Mouse (Mus musculus): ENCODE measurements at regions not wholly inside any gene's neighbourhood (a gene's known extent, or its start where the extent isn't known, plus 50 kb on each side); places are given as distances from the start of the nearest gene placed in this dataset.

GRCm38 (mm10) chr14:100792094-100792493, 408.0 kb downstream of the Prr30 start:
- H3K36me3 ChIP-seq: no peaks in the 10 kb centered on the region
- no peaks in the 10 kb centered on the region for H3K9me3 ChIP-seq (replicated peaks)
- no peak overlapping the region for H3K4me2 ChIP-seq
- 76% methylated on average over 4 of the region's 4 CpGs for WGBS
- no peaks in the 10 kb centered on the region for H3K27me3 ChIP-seq
- H3K4me3 ChIP-seq (replicated peaks): no peak overlapping the region
- no peak for ATAC-seq (replicated peaks; ENCODE audit: low FRiP score)
- H3K9ac ChIP-seq: no peak overlapping the region
- no peaks in the 10 kb centered on the region for H3K4me1 ChIP-seq
- H3K27ac ChIP-seq: no peak overlapping the region

- 73% methylated on average over 3 of the region's 3 CpGs for WGBS
- H3K36me3 ChIP-seq: no peaks in the 10 kb centered on the region
- H3K9me3 ChIP-seq (replicated peaks): no peaks in the 10 kb centered on the region
- H3K4me3 ChIP-seq (replicated peaks): no peak overlapping the region
- H3K27me3 ChIP-seq: no peaks in the 10 kb centered on the region
- H3K27ac ChIP-seq: no peak overlapping the region
- H3K4me1 ChIP-seq: no peaks in the 10 kb centered on the region
- no peak overlapping the region for H3K9ac ChIP-seq
- H3K4me2 ChIP-seq: no peak overlapping the region
- no peak for ATAC-seq (replicated peaks; ENCODE audit: low FRiP score)
Measured at GRCm38 (mm10) chr14:100781882-100782281, 418.2 kb downstream of the Prr30 start.

GRCm38 (mm10) chr14:100753951-100754350, 446.2 kb downstream of the Prr30 start:
- no peak for ATAC-seq (replicated peaks; ENCODE audit: low FRiP score)
- no peak overlapping the region for H3K4me2 ChIP-seq
- H3K4me1 ChIP-seq: peaks cover 6% of the 10 kb centered on the region
- no peak overlapping the region for H3K27ac ChIP-seq
- no peak overlapping the region for H3K4me3 ChIP-seq (replicated peaks)
- H3K27me3 ChIP-seq: no peaks in the 10 kb centered on the region
- 36% methylated on average over 2 of the region's 2 CpGs for WGBS
- H3K9me3 ChIP-seq (replicated peaks): no peaks in the 10 kb centered on the region
- H3K36me3 ChIP-seq: no peaks in the 10 kb centered on the region
- H3K9ac ChIP-seq: no peak overlapping the region

- no peak overlapping the region for H3K9ac ChIP-seq
- H3K4me3 ChIP-seq (replicated peaks): no peak overlapping the region
- ATAC-seq (replicated peaks; ENCODE audit: low FRiP score): no peak
- no peaks in the 10 kb centered on the region for H3K36me3 ChIP-seq
- peaks cover 6% of the 10 kb centered on the region for H3K4me1 ChIP-seq
- WGBS: 85% methylated on average over 10 of the region's 10 CpGs
- no peak overlapping the region for H3K4me2 ChIP-seq
- H3K27ac ChIP-seq: no peak overlapping the region
- H3K9me3 ChIP-seq (replicated peaks): no peaks in the 10 kb centered on the region
- H3K27me3 ChIP-seq: no peaks in the 10 kb centered on the region
Measured at GRCm38 (mm10) chr14:100752746-100753145, 447.4 kb downstream of the Prr30 start.

- H3K4me3 ChIP-seq (replicated peaks): peak overlapping the region; percentile 43
- peak; percentile 98 for ATAC-seq (replicated peaks; ENCODE audit: low FRiP score)
- no peaks in the 10 kb centered on the region for H3K36me3 ChIP-seq
- no peaks in the 10 kb centered on the region for H3K9me3 ChIP-seq (replicated peaks)
- H3K27ac ChIP-seq: peak overlapping the region; percentile 78
- H3K9ac ChIP-seq: peak overlapping the region; percentile 35; the same call in 1 of the 2 replicates
- 9% methylated on average over 19 of the region's 19 CpGs for WGBS
- H3K27me3 ChIP-seq: no peaks in the 10 kb centered on the region
- H3K4me1 ChIP-seq: peaks cover 6% of the 10 kb centered on the region
- peak overlapping the region; percentile 66 for H3K4me2 ChIP-seq
Measured at GRCm38 (mm10) chr14:100749737-100750541, 450.2 kb downstream of the Prr30 start.

GRCm38 (mm10) chr14:100735276-100735675, 450.8 kb upstream of the Klf12 start:
- WGBS: 61% methylated on average over 4 of the region's 4 CpGs

GRCm38 (mm10) chr14:100728433-100728832, 444.0 kb upstream of the Klf12 start:
- no peak overlapping the region for H3K27ac ChIP-seq
- ATAC-seq (replicated peaks; ENCODE audit: low FRiP score): no peak
- H3K9me3 ChIP-seq (replicated peaks): no peaks in the 10 kb centered on the region
- H3K4me2 ChIP-seq: no peak overlapping the region
- H3K36me3 ChIP-seq: no peaks in the 10 kb centered on the region
- H3K4me1 ChIP-seq: no peaks in the 10 kb centered on the region
- no peaks in the 10 kb centered on the region for H3K27me3 ChIP-seq
- 69% methylated on average over 4 of the region's 4 CpGs for WGBS
- H3K9ac ChIP-seq: no peak overlapping the region
- H3K4me3 ChIP-seq (replicated peaks): no peak overlapping the region

More at GRCm38 (mm10) chr14:100735276-100735675, 450.8 kb upstream of the Klf12 start:
- H3K27me3 ChIP-seq: no peaks in the 10 kb centered on the region
- H3K4me1 ChIP-seq: no peaks in the 10 kb centered on the region
- H3K9me3 ChIP-seq (replicated peaks): no peaks in the 10 kb centered on the region
- no peaks in the 10 kb centered on the region for H3K36me3 ChIP-seq
- H3K27ac ChIP-seq: no peak overlapping the region
- ATAC-seq (replicated peaks; ENCODE audit: low FRiP score): no peak
- H3K4me3 ChIP-seq (replicated peaks): no peak overlapping the region
- no peak overlapping the region for H3K9ac ChIP-seq
- H3K4me2 ChIP-seq: no peak overlapping the region

GRCm38 (mm10) chr14:100727701-100728100, 443.2 kb upstream of the Klf12 start:
- H3K9ac ChIP-seq: no peak overlapping the region
- H3K4me1 ChIP-seq: no peaks in the 10 kb centered on the region
- ATAC-seq (replicated peaks; ENCODE audit: low FRiP score): no peak
- no peaks in the 10 kb centered on the region for H3K36me3 ChIP-seq
- H3K4me3 ChIP-seq (replicated peaks): no peak overlapping the region
- H3K27ac ChIP-seq: no peak overlapping the region
- H3K9me3 ChIP-seq (replicated peaks): no peaks in the 10 kb centered on the region
- 78% methylated on average over 2 of the region's 2 CpGs for WGBS
- H3K4me2 ChIP-seq: no peak overlapping the region
- no peaks in the 10 kb centered on the region for H3K27me3 ChIP-seq

GRCm38 (mm10) chr14:100724962-100725361, 440.5 kb upstream of the Klf12 start:
- Histone ChIP-seq H3K4me1 (no peaks in the 10 kb centered on the region), H3K27ac (no peak overlapping the region), H3K4me3 (replicated peaks) (no peak overlapping the region), H3K36me3 (no peaks in the 10 kb centered on the region), H3K9me3 (replicated peaks) (no peaks in the 10 kb centered on the region), H3K27me3 (no peaks in the 10 kb centered on the region), H3K9ac (no peak overlapping the region), H3K4me2 (no peak overlapping the region)
- ATAC-seq (replicated peaks; ENCODE audit: low FRiP score): no peak
- WGBS: 71% methylated on average over 8 of the region's 8 CpGs

- Histone ChIP-seq H3K27ac (no peak overlapping the region), H3K4me3 (replicated peaks) (no peak overlapping the region), H3K4me2 (no peak overlapping the region), H3K27me3 (no peaks in the 10 kb centered on the region), H3K9ac (no peak overlapping the region), H3K9me3 (replicated peaks) (no peaks in the 10 kb centered on the region), H3K36me3 (no peaks in the 10 kb centered on the region), H3K4me1 (no peaks in the 10 kb centered on the region)
- WGBS: 62% methylated on average over 1 of the region's 1 CpGs
- ATAC-seq (replicated peaks; ENCODE audit: low FRiP score): no peak
Measured at GRCm38 (mm10) chr14:100720667-100721066, 436.2 kb upstream of the Klf12 start.

GRCm38 (mm10) chr14:100714952-100715351, 430.5 kb upstream of the Klf12 start:
- H3K4me3 ChIP-seq (replicated peaks): no peak overlapping the region
- no peaks in the 10 kb centered on the region for H3K36me3 ChIP-seq
- H3K4me1 ChIP-seq: no peaks in the 10 kb centered on the region
- no peaks in the 10 kb centered on the region for H3K9me3 ChIP-seq (replicated peaks)
- H3K27me3 ChIP-seq: no peaks in the 10 kb centered on the region
- 76% methylated on average over 2 of the region's 2 CpGs for WGBS
- H3K9ac ChIP-seq: no peak overlapping the region
- no peak overlapping the region for H3K27ac ChIP-seq
- no peak overlapping the region for H3K4me2 ChIP-seq
- ATAC-seq (replicated peaks; ENCODE audit: low FRiP score): no peak

- no peak for ATAC-seq (replicated peaks; ENCODE audit: low FRiP score)
- no peaks in the 10 kb centered on the region for H3K36me3 ChIP-seq
Measured at GRCm38 (mm10) chr14:100713999-100714471, 429.6 kb upstream of the Klf12 start.

GRCm38 (mm10) chr14:100713592-100713991, 429.1 kb upstream of the Klf12 start:
- Histone ChIP-seq H3K9ac (no peak overlapping the region), H3K9me3 (replicated peaks) (no peaks in the 10 kb centered on the region), H3K27ac (no peak overlapping the region), H3K4me3 (replicated peaks) (no peak overlapping the region), H3K36me3 (no peaks in the 10 kb centered on the region), H3K27me3 (no peaks in the 10 kb centered on the region), H3K4me1 (no peaks in the 10 kb centered on the region), H3K4me2 (no peak overlapping the region)
- ATAC-seq (replicated peaks; ENCODE audit: low FRiP score): no peak
- WGBS: 89% methylated on average over 6 of the region's 6 CpGs

More at GRCm38 (mm10) chr14:100713999-100714471, 429.6 kb upstream of the Klf12 start:
- Histone ChIP-seq H3K27ac (no peak overlapping the region), H3K27me3 (no peaks in the 10 kb centered on the region), H3K4me3 (replicated peaks) (no peak overlapping the region), H3K4me2 (no peak overlapping the region), H3K9me3 (replicated peaks) (no peaks in the 10 kb centered on the region), H3K9ac (no peak overlapping the region), H3K4me1 (no peaks in the 10 kb centered on the region)
- WGBS: 88% methylated on average over 4 of the region's 4 CpGs
